Mouse (Mus musculus) gastrocnemius, adult 8-10 months (tissue): ENCODE data around the gene Mllt10. TPM values are rescaled to one million over a fixed set of nuclear protein-coding genes. Genes with fewer than 3 reads are reported as not detected.
"Not testable (repeated sequence)": the region's sequence is repeated elsewhere in the genome, so short reads cannot be mapped to it uniquely, and the experiment has no call there.

Experiments used
- DNase-seq, 2 experiments: peaks; one replicate each; pipeline ENCODE4 v3.0.0; 2022; ENCODE audit warnings: low spot score in 2 of 2
- total RNA-seq, 4 experiments: library from RNA; stranded (reverse); gene quantifications; 2 replicates each; pipeline ENCODE4 v1.2.4; 2022

The Mllt10 gene
- total RNA-seq, 4 experiments from 2014 or later, result 17.3 to 22.4 (median 20.5) TPM

- no peak for DNase-seq
These were observed 25.3 kb downstream of the Mllt10 start for GRCm38 (mm10) chr2:18080182-18080860.

GRCm38 (mm10) chr2:18087695-18088094 is 32.7 kb downstream of the Mllt10 start:
- DNase-seq, result not testable (repeated sequence)

- no peak for DNase-seq
These were observed 38.8 kb downstream of the Mllt10 start for GRCm38 (mm10) chr2:18093858-18094257.

- no peak for DNase-seq
These were observed 39.3 kb downstream of the Mllt10 start for GRCm38 (mm10) chr2:18094319-18094718.

- no peak for DNase-seq
These were observed 40.8 kb downstream of the Mllt10 start for GRCm38 (mm10) chr2:18095804-18096203.

GRCm38 (mm10) chr2:18100914-18101313 is 45.9 kb downstream of the Mllt10 start:
- no peak for DNase-seq

- no peak for DNase-seq
These were observed 52.5 kb downstream of the Mllt10 start for GRCm38 (mm10) chr2:18107561-18107960.

GRCm38 (mm10) chr2:18108214-18108613 is 53.2 kb downstream of the Mllt10 start:
- no peak for DNase-seq

- no peak for DNase-seq
These were observed 56.4 kb downstream of the Mllt10 start for GRCm38 (mm10) chr2:18111411-18111810.

GRCm38 (mm10) chr2:18116432-18116831 is 61.4 kb downstream of the Mllt10 start:
- DNase-seq, result no peak

- no peak for DNase-seq
These were observed 83.1 kb downstream of the Mllt10 start for GRCm38 (mm10) chr2:18138131-18138530.

GRCm38 (mm10) chr2:18139646-18140045 is 84.6 kb downstream of the Mllt10 start:
- no peak for DNase-seq

- DNase-seq, result no peak
These were observed 101.1 kb downstream of the Mllt10 start for GRCm38 (mm10) chr2:18156131-18156530.

GRCm38 (mm10) chr2:18159426-18159825 is 104.4 kb downstream of the Mllt10 start:
- no peak for DNase-seq

GRCm38 (mm10) chr2:18160992-18161391 is 106.0 kb downstream of the Mllt10 start:
- no peak for DNase-seq

- DNase-seq, result no peak
These were observed 110.5 kb downstream of the Mllt10 start for GRCm38 (mm10) chr2:18165511-18165910.

GRCm38 (mm10) chr2:18169174-18169948 is 114.3 kb downstream of the Mllt10 start:
- DNase-seq, result no peak

- no peak for DNase-seq
These were observed 120.2 kb downstream of the Mllt10 start for GRCm38 (mm10) chr2:18175234-18175633.

GRCm38 (mm10) chr2:18176235-18176634 is 121.2 kb downstream of the Mllt10 start:
- DNase-seq, result no peak

GRCm38 (mm10) chr2:18180323-18180722 is 125.3 kb downstream of the Mllt10 start:
- no peak for DNase-seq

GRCm38 (mm10) chr2:18181631-18182030 is 126.6 kb downstream of the Mllt10 start:
- no peak for DNase-seq

GRCm38 (mm10) chr2:18183079-18183478 is 128.0 kb downstream of the Mllt10 start:
- DNase-seq, result no peak

- no peak for DNase-seq
These were observed 133.3 kb downstream of the Mllt10 start for GRCm38 (mm10) chr2:18188367-18188766.
